Mouse (Mus musculus): ENCODE measurements around the gene Adamtsl4.

Gene Adamtsl4

GRCm38 (mm10) chr3:95687524-95688421 is at the start of gene Adamtsl4:
Adamtsl4 (minus strand) TSS chr3:95687917.
- no peak for DNase-seq (ENCODE audit: low spot score)

GRCm38 (mm10) chr3:95735071-95735670 is 47.5 kb upstream of the Adamtsl4 start:
- no peak for DNase-seq (ENCODE audit: low spot score)

GRCm38 (mm10) chr3:95734092-95734702 is 46.5 kb upstream of the Adamtsl4 start:
- no peak for DNase-seq (ENCODE audit: low spot score)

GRCm38 (mm10) chr3:95732744-95733521 is 45.2 kb upstream of the Adamtsl4 start:
- DNase-seq (ENCODE audit: low spot score): no peak

- no peak for DNase-seq (ENCODE audit: low spot score)
Measured at GRCm38 (mm10) chr3:95732297-95732696, 44.6 kb upstream of the Adamtsl4 start.

- no peak for DNase-seq (ENCODE audit: low spot score)
Measured at GRCm38 (mm10) chr3:95731802-95732201, 44.1 kb upstream of the Adamtsl4 start.

- DNase-seq (ENCODE audit: low spot score): no peak
Measured at GRCm38 (mm10) chr3:95730431-95730830, 42.7 kb upstream of the Adamtsl4 start.

GRCm38 (mm10) chr3:95728906-95729305 is 41.2 kb upstream of the Adamtsl4 start:
- no peak for DNase-seq (ENCODE audit: low spot score)

GRCm38 (mm10) chr3:95726696-95727358 is 39.1 kb upstream of the Adamtsl4 start:
- DNase-seq (ENCODE audit: low spot score): no peak

- DNase-seq (ENCODE audit: low spot score): no peak
Measured at GRCm38 (mm10) chr3:95725863-95726262, 38.1 kb upstream of the Adamtsl4 start.

- DNase-seq (ENCODE audit: low spot score): no peak
Measured at GRCm38 (mm10) chr3:95722386-95722785, 34.7 kb upstream of the Adamtsl4 start.

GRCm38 (mm10) chr3:95718153-95718552 is 30.4 kb upstream of the Adamtsl4 start:
- no peak for DNase-seq (ENCODE audit: low spot score)

GRCm38 (mm10) chr3:95716075-95716474 is 28.4 kb upstream of the Adamtsl4 start:
- no peak for DNase-seq (ENCODE audit: low spot score)

GRCm38 (mm10) chr3:95709967-95710366 is 22.2 kb upstream of the Adamtsl4 start:
- DNase-seq (ENCODE audit: low spot score): no peak

- no peak for DNase-seq (ENCODE audit: low spot score)
Measured at GRCm38 (mm10) chr3:95709044-95709443, 21.3 kb upstream of the Adamtsl4 start.

- no peak for DNase-seq (ENCODE audit: low spot score)
Measured at GRCm38 (mm10) chr3:95707497-95707896, 19.8 kb upstream of the Adamtsl4 start.

- no peak for DNase-seq (ENCODE audit: low spot score)
Measured at GRCm38 (mm10) chr3:95706273-95706672, 18.6 kb upstream of the Adamtsl4 start.

GRCm38 (mm10) chr3:95704612-95705011 is 16.9 kb upstream of the Adamtsl4 start:
- no peak for DNase-seq (ENCODE audit: low spot score)

GRCm38 (mm10) chr3:95703276-95703675 is 15.6 kb upstream of the Adamtsl4 start:
- no peak for DNase-seq (ENCODE audit: low spot score)

- no peak for DNase-seq (ENCODE audit: low spot score)
Measured at GRCm38 (mm10) chr3:95701877-95702540, 14.3 kb upstream of the Adamtsl4 start.

GRCm38 (mm10) chr3:95701085-95701484 is 13.4 kb upstream of the Adamtsl4 start:
- DNase-seq (ENCODE audit: low spot score): no peak

Measured in urinary bladder, postnatal 10 days (tissue).